Mouse (Mus musculus): ENCODE measurements at regions not wholly inside any gene's neighbourhood (a gene's known extent, or its start where the extent isn't known, plus 50 kb on each side); places are given as distances from the start of the nearest gene placed in this dataset.
A peak's percentile ranks its signal among the peaks of the same experiment; 100 is the strongest.
"Not testable (repeated sequence)": the region's sequence is repeated elsewhere in the genome, so short reads cannot be mapped to it uniquely, and the experiment has no call there.

- peak in 1 of 2 experiments; percentile 10 for DNase-seq (ENCODE audit: low spot score in 2 of 2)
These were observed 149.0 kb upstream of the Mocs1 start for GRCm38 (mm10) chr17:49278973-49279727.

- DNase-seq (ENCODE audit: low spot score in 2 of 2) = no peak
These were observed 146.8 kb upstream of the Mocs1 start for GRCm38 (mm10) chr17:49281344-49281743.

- DNase-seq (ENCODE audit: low spot score in 2 of 2) = no peak
These were observed 145.7 kb upstream of the Mocs1 start for GRCm38 (mm10) chr17:49282498-49282897.

GRCm38 (mm10) chr17:49283491-49283890 is 144.7 kb upstream of the Mocs1 start:
- no peak for DNase-seq (ENCODE audit: low spot score in 2 of 2)

- no peak for DNase-seq (ENCODE audit: low spot score in 2 of 2)
These were observed 136.5 kb upstream of the Mocs1 start for GRCm38 (mm10) chr17:49291636-49292035.

GRCm38 (mm10) chr17:49304461-49304860 is 123.7 kb upstream of the Mocs1 start:
- no peak for DNase-seq (ENCODE audit: low spot score in 2 of 2)

GRCm38 (mm10) chr17:49305116-49305515 is 123.0 kb upstream of the Mocs1 start:
- no peak for DNase-seq (ENCODE audit: low spot score in 2 of 2)

GRCm38 (mm10) chr17:49309079-49309478 is 119.1 kb upstream of the Mocs1 start:
- DNase-seq (ENCODE audit: low spot score in 2 of 2) = no peak

GRCm38 (mm10) chr17:49314196-49314595 is 114.0 kb upstream of the Mocs1 start:
- DNase-seq (ENCODE audit: low spot score in 2 of 2) = no peak

- no peak for DNase-seq (ENCODE audit: low spot score in 2 of 2)
These were observed 100.6 kb upstream of the Mocs1 start for GRCm38 (mm10) chr17:49327524-49327923.

GRCm38 (mm10) chr17:49335318-49335717 is 92.8 kb upstream of the Mocs1 start:
- DNase-seq (ENCODE audit: low spot score in 2 of 2) = no peak

GRCm38 (mm10) chr17:49337881-49338280 is 90.3 kb upstream of the Mocs1 start:
- no peak for DNase-seq (ENCODE audit: low spot score in 2 of 2)

- DNase-seq (ENCODE audit: low spot score in 2 of 2) = no peak
These were observed 85.5 kb upstream of the Mocs1 start for GRCm38 (mm10) chr17:49342636-49343035.

- no peak for DNase-seq (ENCODE audit: low spot score in 2 of 2)
These were observed 81.5 kb upstream of the Mocs1 start for GRCm38 (mm10) chr17:49346701-49347100.

- DNase-seq (ENCODE audit: low spot score in 2 of 2) = no peak
These were observed 78.8 kb upstream of the Mocs1 start for GRCm38 (mm10) chr17:49349328-49349727.

GRCm38 (mm10) chr17:49359212-49359611 is 69.0 kb upstream of the Mocs1 start:
- no peak for DNase-seq (ENCODE audit: low spot score in 2 of 2)

- DNase-seq (ENCODE audit: low spot score in 2 of 2) = not testable (repeated sequence)
These were observed 67.9 kb upstream of the Mocs1 start for GRCm38 (mm10) chr17:49360251-49360650.

GRCm38 (mm10) chr17:49367791-49368190 is 60.4 kb upstream of the Mocs1 start:
- DNase-seq (ENCODE audit: low spot score in 2 of 2) = no peak

- no peak for DNase-seq (ENCODE audit: low spot score in 2 of 2)
These were observed 59.5 kb upstream of the Mocs1 start for GRCm38 (mm10) chr17:49368476-49369269.

GRCm38 (mm10) chr17:49377626-49378025 is 50.5 kb upstream of the Mocs1 start:
- no peak for DNase-seq (ENCODE audit: low spot score in 2 of 2)

Measured in urinary bladder, adult 18-20 months (tissue).